Mouse (Mus musculus) thymus, postnatal 14 days (tissue): ENCODE results near the gene Runx1.

Experiments
- DNase-seq: peaks from one replicate; pipeline ENCODE4 v3.0.0; 2021

Gene Runx1

DNA sequence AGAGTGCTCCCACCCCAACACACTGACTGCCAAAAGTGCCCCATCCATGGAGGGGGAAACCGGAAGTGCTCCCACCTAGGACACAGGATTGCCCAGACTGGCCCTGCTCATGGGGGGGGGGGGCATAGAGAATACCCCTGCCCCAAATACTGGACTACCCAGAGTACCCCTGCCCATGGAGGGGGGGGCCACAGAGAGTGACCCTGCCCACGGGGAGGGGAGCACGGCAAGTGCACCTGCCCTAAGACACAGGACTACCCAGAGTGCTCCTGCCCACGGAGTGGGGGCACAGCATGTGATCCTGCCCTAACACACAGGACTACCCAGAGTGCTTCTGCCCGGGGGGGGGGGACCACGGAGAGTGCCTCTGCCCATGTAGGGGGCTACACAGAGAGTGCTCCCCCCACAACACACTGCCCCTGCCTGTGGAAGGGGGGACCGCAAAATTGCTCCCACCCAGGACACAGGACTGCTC, 219.4 kb downstream of the Runx1 start:
- DNase-seq: no peak

DNA sequence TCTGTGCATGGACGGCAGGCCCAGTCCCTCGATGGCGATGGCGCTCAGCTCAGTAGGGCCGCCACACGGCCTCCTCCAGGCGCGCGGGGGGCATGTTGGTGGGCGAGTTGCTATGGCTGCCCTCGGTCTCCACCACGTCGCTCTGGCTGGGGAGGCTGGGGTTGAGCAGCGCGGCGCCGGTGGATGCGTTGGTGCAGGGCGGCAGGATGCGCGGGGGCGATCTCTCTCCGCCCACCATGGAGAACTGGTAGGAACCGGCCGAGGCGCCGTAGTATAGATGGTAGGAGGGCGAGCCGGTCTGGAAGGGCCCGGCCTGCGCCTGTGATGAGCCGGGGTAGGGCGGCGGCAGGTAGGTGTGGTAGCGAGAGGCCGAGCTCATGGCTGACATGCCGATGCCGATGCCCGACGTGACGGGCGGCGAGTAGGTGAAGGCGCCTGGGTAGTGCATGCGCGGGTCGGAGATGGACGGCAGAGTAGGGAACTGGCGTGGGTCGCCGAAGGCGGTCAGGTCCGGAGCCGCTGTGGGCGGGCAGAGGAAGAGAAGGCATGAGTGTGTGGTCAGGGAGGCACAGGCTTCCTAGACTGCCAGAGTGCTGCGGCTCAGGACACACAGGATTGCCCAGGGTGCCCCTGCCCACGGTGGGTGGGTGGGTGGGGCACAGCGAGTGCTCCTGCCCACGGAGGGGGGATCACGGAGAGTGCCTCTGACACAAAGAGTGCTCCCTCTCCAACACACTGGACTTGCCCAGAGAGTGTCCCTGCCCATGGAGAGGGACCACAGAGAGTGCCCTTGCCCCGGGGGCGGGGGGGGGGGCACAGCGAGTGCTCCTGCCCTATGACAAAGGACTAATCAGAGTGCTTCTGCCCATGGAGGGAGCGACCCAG, 220.1 kb downstream of the Runx1 start:
- no peak for DNase-seq

DNA sequence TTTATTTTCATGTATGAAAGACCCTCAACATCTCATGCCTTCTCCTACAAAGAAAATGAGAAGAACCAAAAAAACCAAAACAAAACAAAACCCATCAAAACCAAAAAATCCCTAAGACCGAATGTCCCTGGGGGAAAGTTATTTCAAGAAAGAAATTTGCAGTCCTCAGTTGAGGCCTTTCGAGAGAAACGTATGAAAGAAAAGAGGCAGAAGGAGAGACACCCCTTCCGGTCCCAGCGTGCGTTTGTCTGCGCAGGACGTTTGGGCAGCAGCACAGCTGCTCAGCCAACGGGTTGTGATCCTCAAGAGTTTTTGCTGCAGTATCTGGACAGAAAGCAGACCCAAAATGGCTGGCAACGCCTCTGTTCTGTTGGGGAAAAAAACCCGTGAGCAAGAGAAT, 223.4 kb downstream of the Runx1 start:
- no peak for DNase-seq

DNA sequence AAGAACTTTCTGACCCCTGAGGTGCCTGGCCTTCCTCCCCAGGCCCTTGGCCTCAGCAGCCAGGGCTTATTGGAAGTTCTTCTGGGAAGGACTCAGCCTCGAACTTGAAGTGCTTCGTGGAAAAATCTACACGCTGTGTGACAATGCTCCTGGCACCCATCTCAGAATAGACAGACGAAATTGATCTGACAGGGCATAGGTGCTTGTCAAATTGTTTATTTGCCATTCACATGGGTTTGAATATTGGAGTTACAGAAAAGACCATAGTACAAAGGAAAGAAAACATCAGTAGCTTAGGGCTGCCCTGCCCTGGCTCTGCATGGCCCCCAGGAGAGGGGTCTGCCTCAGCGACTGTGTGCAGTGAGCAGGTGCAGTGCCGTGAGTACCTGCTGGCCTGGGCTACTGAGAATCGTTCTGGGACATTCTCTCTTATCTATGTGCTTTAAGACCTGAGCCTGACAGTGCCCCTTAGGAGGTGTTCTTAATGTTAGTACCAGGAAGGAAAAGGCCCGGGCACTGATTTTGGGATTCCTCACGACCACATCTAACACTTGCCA, 224.6 kb downstream of the Runx1 start:
- DNase-seq: no peak

DNA sequence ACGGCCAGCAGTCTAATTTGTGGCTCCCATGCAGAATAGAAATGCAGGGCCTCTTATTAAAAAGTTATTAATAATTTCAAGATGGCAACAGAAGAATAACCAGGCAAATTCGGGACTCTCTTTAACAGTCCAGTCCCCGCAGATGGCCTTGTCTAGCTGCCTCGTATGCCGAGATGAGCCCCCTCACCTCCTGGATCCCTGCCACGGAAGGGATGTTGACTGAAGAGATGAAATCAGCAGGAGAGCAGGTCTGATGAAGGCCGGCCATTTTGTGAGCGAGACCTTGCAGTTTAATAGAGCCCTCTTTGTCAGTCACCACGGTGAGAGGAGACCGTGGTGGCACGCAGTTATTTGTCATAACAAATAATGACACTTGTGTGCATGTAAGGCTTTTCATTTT, 226.5 kb downstream of the Runx1 start:
- DNase-seq: no peak

DNA sequence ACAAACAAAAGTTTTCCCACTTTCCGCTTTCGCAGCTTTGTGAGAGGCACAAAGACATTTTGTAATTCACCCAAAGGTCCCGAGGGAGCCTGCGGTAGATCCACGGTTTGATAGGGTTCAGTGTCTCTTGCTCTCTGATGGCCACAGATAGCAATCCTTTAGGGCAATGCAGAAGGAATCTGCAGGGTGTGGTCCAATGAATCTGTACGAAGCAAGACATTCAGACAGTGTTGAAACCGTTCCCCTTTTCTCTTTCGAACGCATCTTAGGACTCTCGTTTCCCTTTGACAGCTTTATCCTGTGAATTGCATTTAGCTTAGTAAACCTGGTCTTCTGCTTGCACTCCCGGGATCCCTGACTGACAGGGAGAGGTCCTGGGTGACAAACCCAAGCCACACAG, 228.3 kb downstream of the Runx1 start:
- no peak for DNase-seq

DNA sequence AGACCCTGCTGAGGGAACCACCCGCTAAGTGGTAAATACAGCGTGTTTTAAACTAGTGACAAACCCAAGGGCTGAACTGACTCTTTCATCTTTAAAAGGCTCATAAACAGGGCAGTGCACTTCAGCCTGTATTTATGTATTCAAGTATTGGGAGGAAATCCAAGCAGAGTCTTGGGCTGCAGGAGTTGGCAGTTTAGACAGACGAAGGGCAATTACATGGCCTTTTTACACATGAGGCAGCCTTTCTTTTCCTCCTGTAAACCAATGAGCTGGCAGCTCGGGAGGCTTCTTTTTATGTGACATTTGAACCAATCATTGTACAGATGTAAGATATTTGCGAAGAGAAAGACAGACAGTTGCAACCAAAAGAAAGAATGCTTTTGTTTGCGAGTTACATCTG, 233.7 kb downstream of the Runx1 start:
- DNase-seq: no peak

DNA sequence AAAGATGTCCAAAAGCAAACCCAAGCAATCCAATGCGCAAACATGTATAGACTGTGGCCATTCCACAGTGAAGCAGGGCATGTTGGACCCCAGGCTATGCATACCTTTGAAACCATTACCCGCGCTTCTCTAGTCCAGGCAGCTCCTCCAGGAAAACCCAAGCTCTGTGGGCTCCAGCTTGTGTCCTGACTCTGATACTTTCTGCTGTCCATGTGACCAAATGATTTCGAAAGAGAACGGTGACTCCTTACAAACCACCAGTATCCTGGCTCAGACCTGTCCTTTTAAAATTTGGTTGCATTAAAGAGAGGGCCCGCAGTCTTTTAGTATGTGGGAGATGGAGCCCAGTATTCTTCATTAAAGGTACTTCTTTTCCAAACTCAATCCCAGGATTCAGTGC, 234.2 kb downstream of the Runx1 start:
- no peak for DNase-seq

DNA sequence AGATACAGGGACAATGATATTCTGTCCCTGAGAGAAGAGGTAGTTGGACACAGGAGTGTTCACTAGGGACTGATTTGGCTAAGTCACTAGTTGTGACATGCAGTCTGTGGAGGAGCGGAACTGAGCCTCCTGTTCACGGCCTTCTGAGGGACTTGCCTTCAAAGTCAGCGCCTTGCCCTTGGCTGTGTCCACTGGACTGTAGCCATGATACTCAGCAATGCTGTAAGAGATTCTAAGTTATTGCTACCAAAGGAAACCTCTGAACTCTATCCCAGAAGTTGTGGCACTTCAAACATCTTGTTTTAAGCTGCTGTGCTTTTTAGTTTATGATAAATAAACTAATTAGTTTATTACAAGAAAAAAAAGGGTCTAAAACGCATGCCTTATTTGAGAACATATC, 238.1 kb downstream of the Runx1 start:
- DNase-seq: no peak

DNA sequence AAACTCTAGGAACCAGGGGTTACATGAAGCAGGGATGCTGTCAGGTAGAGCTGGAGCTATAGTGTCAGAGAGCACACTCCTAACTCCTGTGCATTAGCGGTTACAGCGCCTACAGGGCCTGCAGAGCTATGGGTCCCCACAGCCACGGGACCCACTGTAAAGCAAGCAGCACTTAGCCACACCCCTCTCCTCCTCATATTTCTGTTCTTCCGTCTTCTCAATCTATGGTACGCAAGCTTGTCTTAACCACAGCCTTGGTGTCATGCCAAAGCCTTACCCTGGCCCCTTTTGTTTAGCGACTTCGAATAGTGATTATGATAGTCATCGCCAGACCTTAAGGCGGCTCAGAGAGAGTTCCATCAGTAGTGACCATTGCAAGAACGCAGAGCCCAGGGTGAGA, 244.2 kb downstream of the Runx1 start:
- DNase-seq: no peak

DNA sequence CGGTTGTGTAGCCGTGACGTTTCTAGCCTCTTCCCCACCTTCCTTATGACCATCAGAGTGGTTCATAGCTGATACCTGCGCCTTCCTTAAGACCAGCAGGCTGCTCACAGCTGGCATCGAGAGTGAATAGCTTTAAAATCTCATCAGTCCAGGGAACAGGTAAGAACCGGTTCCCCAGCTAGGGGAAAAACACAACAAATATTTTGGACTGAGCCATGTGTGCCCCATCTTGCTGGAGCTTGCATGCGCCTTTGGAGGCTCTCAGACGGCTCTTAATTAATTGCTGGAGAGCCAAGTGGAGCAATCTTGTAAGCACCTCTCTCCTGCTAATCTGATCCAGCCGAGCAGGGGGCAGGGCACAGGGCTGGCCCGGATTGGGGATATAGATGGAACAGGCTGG, 245.0 kb downstream of the Runx1 start:
- no peak for DNase-seq

DNA sequence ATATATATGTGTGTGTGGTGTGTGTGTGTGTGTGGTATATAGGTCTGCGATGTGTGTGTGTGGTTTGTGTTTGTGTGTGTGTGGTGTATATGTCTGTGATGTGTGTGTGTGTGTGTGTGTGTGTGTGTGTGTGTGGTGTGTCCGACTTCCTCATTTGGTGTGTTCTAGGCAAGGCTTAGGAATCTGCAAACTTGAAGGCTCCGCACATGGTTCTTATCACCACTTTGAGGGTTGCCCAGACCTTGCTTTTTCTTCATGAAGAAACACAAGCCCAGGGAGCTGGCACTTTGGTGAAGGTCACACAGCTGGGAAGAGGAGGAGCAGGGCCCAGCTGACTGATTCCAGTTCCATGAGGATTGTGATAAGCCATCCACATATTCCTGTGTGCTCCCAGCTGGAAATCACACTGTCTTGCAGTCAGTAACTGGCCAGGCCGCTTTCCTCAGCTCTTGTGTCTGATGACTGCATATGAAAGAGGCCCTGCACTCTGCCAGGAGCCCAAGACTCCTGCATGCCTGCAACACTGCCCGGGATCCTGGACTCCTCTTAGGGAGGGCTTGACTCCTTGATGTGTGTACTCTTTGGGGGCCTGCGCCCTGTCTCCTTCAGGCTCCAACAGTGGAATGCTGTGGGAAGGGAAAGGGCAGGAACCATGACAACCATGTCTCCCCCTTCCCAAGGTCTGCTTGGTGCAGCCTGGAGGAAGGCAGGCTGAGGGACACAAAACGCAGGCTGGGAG, 246.9 kb downstream of the Runx1 start:
- DNase-seq: no peak

DNA sequence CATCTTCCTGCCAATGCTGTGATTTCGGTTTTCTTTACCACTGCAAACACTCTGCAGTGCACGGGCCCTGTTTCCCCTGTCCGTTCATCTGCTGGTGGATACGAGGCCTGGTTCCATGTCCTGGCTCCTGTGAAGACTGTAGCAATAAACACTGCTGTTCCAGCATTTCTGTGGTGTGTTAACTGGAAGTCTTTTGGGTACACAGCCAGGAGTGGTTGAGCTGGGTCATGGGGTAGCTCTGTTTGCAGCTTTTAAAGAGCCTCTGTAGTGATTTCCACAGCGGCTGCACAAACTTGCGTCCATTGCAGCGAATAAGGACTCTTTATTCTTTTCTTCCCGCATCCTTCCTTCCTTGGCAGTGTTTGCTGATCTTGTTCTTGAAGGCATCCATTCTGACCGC, 248.6 kb downstream of the Runx1 start:
- no peak for DNase-seq

DNA sequence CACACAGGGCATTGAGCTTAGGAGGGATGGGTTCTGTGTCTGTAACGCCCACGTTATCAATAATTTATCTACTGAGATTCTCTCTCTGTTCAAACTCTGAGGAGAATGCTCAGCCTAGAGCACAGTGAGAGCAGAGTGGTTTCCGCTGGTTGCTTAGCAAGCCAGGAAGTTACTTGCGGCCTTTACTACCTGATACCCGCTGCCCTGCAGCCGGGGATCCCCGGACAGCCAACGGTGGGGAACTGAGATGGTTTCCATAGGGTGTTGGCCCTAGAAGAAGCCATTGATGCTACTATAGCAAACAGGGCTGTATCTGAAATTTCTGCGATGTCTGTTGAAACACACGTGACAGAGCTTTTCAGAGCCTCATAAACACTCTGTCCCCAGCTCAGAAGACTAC, 250.2 kb downstream of the Runx1 start:
- no peak for DNase-seq

DNA sequence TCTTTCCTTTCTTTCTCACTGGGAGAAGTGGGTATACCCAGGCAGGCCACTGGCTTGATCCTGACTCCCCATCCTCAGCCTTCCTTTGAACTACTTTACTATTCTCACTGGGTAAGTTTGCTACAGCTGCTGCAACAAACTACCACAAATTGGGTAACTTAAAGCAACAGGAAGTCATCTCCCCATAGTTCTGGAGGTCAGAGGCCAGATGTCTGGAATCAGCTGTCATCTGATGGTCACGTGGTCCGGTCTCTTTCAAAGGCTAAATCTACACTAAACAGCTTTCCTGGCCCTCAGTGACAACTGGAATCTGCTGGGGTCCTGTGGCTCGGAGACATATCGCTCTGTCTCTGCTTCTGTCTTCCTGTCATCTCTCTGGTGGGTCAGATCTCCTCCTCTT, 252.8 kb downstream of the Runx1 start:
- DNase-seq: no peak

DNA sequence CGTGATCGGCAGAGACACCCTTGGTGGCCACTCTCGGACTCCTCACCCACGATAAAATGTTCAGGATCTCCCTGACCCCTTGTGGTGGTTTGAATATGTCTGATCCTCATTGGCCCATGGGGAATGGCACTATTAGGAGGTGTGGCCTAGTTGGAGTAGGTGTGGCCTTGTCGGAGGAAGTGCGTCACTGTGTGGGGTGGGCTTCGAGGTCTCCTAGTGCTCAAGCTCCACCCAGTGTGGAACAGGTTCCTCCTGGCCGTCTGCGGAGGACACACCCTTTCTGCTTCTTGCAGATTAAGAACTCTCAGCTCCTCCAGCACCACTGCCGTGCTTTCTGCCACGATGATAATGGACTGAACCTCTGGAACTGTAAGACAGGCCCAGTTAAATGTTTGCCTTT, 254.7 kb downstream of the Runx1 start:
- DNase-seq: no peak

DNA sequence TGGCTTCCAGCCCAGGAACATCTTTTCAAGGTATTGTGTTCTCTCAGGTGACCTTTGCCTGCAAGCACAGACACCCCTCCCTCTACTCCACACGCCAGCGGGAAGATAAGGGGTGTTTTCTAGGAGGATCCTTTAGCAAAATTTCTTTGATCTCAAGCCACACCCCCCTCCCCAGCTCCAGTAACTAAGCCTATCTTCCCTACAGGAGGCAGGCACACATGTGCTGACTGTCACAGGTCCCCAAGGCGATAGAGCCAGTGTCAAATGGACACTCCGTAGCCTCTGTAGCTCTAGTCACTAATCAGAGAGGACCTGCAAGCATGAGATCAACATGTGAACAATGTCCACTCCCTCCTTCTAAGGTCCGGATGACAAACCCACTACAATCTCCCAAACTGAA, 259.8 kb downstream of the Runx1 start:
- DNase-seq: no peak

DNA sequence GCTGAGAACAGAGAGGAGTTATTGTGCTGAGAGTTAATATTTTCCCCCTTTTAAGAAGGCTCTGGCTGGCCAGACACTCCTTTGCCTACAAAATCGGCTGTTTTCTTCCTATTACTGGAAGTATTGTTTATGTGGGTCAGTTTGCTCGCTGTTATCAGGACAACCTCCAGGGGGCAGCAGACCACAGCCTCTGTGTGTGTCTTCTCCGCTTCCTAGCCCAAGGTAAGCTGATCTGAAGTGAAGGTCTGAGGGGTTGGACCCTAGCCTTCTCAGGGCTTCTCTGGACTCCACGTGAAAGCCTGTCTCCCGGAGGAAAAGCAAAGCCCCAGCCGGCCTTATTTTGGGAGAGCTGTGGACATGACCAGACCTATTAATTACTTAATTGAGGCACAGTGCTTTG, 260.2 kb downstream of the Runx1 start:
- peak; percentile 85 for DNase-seq

DNA sequence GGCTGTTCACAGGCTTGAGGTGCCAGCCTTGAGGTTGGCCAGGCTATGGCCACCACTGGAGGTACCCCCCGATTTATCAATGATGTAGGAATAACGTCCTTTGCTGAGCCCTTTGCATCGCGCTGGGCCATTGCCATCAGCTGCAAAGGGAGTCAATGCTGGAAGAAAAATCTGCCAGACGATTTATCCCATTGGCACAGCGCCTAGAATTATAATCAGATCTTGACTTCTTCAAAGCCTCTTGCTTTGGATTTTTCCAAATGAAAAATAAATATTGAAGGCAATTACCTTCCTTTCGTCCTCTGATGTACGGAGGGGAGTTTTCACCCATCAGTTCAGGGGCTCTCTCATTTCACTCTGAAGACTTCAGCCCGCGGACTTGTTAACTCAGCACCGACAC, 260.7 kb downstream of the Runx1 start:
- DNase-seq: no peak

DNA sequence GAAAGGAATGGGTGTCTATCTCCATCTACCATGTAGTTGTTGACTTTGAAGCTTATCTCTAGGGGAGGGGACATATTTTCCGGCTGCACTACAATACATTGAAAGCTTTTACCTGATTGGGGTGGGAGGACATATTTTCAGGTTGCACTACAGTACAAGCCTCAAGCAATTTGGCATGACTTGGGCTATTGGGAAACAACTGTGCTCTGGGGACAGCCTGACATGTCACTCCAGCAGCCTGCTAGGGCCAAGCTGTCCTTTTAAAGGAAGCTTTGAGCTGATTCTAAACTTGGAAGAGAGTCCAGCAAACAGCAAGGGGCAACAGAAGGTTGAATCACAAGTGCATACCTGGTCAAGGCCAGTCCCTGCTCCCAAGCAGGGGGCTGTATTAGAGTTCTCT, 270.9 kb downstream of the Runx1 start:
- DNase-seq: no peak

DNA sequence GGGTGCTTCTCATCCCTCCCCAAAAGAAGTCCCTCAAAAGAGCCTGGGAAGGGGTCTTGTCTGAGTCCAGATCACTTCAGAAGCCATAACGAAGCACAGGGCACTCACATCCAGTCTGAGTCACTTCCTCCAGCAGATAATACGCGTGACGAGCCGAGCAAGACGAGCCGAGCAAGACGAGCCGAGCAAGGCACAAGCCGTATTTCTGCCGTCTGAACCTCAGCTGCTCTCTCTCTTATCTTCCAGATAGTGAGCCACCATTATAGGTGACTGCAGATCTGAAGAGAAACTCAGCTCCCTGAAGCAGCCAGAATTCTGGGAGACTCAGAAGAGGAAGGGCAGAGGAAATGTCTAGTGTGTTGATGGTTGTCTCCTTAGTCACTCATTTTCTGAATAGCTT, 273.1 kb downstream of the Runx1 start:
- no peak for DNase-seq

DNA sequence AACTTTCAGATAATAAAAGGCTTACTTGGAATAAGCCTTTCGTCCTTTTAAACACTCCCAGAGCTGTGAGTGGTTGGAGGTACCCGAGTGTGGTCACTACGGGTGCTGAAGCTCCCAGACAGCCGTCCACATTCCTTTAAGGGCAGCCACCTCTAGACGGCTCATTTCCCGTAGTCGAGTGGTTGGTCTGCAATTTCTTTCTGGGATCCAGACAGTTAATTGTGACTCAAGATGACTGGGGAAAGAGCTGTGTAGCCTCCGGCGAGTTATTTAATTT, 273.9 kb downstream of the Runx1 start:
- no peak for DNase-seq
